Mouse (Mus musculus): ENCODE results near the gene Srsf4. TPM values are rescaled to one million over a fixed set of nuclear protein-coding genes. Genes with fewer than 3 reads are reported as not detected.

Gene Srsf4
- total and polyA plus RNA-seq, 3 experiments: 53.7 to 163 TPM; not detected in 1

GRCm38 (mm10) chr4:131843290-131843743, 30.1 kb upstream of the Srsf4 start, which contains the start of gene Mecr (continued):
- TF ChIP-seq TCF12 (IDR thresholded peaks at IDR 0.05; ENCODE audit: low read depth, low read length) (peak; percentile 60), USF2 (IDR thresholded peaks at IDR 0.05; ENCODE audit: borderline replicate concordance in 1 of 2, insufficient read depth in 1 of 2, low read depth in 1 of 2, low read length in 2 of 2) (no peak), USF1 (IDR thresholded peaks at IDR 0.05; ENCODE audit: low read depth, low read length) (peak; percentile 85), GATA1 (IDR thresholded peaks at IDR 0.05; ENCODE audit: low read depth, low read length) (no peak), JUND (IDR thresholded peaks at IDR 0.05; ENCODE audit: low read depth, low read length) (no peak), MXI1 (IDR thresholded peaks at IDR 0.05; ENCODE audit: low read depth, low read length) (peak; percentile 99), CHD2 (IDR thresholded peaks at IDR 0.05; ENCODE audit: low read length) (no peak), EP300 (IDR thresholded peaks at IDR 0.05; ENCODE audit: low read depth in 1 of 2, low read length in 2 of 2) (no peak), NELFE (IDR thresholded peaks at IDR 0.05; ENCODE audit: low read depth, low read length) (peak; percentile 92), ZC3H11A (IDR thresholded peaks at IDR 0.05; ENCODE audit: low read depth, low read length) (0 out of 2 replicates have a peak, but pooled peaks have one; percentile 20), CTCF (IDR thresholded peaks at IDR 0.05 in 2 of 3, conservative IDR thresholded peaks at IDR 0.05 in 1 of 3; ENCODE audit: control insufficient read depth in 1 of 3, insufficient read depth in 1 of 3, low read depth in 2 of 3, low read length in 3 of 3, poor library complexity in 1 of 3, severe bottlenecking in 1 of 3) (no peak)

GRCm38 (mm10) chr4:131845991-131846778, 27.2 kb upstream of the Srsf4 start:
- DNase-seq (ENCODE audit: low read depth, low spot score): no peak
- Histone ChIP-seq H3K4me1 (ENCODE audit: control insufficient read depth in 1 of 2, insufficient read depth in 2 of 2, low read length in 2 of 2) (peaks cover 0 to 3% of the 10 kb centered on the region in 2 experiments; a peak in 1 of 4 replicates), H3K27me3 (ENCODE audit: control insufficient read depth in 1 of 2, insufficient read depth in 2 of 2, low read length in 2 of 2) (no peaks in the 10 kb centered on the region), H3K36me3 (ENCODE audit: control insufficient read depth in 1 of 2, insufficient read depth in 2 of 2, low read length in 2 of 2) (peaks cover 3 to 5% of the 10 kb centered on the region in 2 experiments; a peak in 1 of 4 replicates), H3K27ac (ENCODE audit: control insufficient read depth, low read depth, low read length) (no peak overlapping the region), H3K9me3 (replicated peaks; ENCODE audit: insufficient read depth, low read length) (no peaks in the 10 kb centered on the region), H3K4me3 (ENCODE audit: control insufficient read depth in 1 of 2, insufficient read depth in 1 of 2, low read depth in 2 of 2, low read length in 2 of 2) (no peak overlapping the region), H3K9ac (ENCODE audit: control insufficient read depth, low read depth, low read length, poor library complexity, severe bottlenecking) (no peak overlapping the region), H3K79me2 (ENCODE audit: control insufficient read depth, insufficient read depth, low read length, poor library complexity) (peaks cover 17% of the 10 kb centered on the region)
- TF ChIP-seq CHD2 (IDR thresholded peaks at IDR 0.05; ENCODE audit: low read length): no peak
- TF ChIP-seq CHD1 (IDR thresholded peaks at IDR 0.05; ENCODE audit: low read depth, low read length): no peak
- no peak for TF ChIP-seq ZNF384 (IDR thresholded peaks at IDR 0.05; ENCODE audit: low read depth, low read length)
- no peak for TF ChIP-seq MYB (IDR thresholded peaks at IDR 0.05; ENCODE audit: low read depth, low read length)
- TF ChIP-seq KAT2A (conservative IDR thresholded peaks at IDR 0.05; ENCODE audit: low read depth, low read length): no peak
- TF ChIP-seq MAX (IDR thresholded peaks at IDR 0.05; ENCODE audit: low read length): no peak

- no peaks in the 10 kb centered on the region for H3K9me3 ChIP-seq (replicated peaks; ENCODE audit: insufficient read depth, low read length)
- H3K36me3 ChIP-seq (ENCODE audit: control insufficient read depth in 1 of 2, insufficient read depth in 2 of 2, low read length in 2 of 2): peaks cover 3 to 5% of the 10 kb centered on the region in 2 experiments; a peak in 1 of 4 replicates
- peaks cover 17% of the 10 kb centered on the region for H3K79me2 ChIP-seq (ENCODE audit: control insufficient read depth, insufficient read depth, low read length, poor library complexity)
- no peak overlapping the region for H3K27ac ChIP-seq (ENCODE audit: control insufficient read depth, low read depth, low read length)
- no peak for DNase-seq (ENCODE audit: low read depth, low spot score)
- H3K9ac ChIP-seq (ENCODE audit: control insufficient read depth, low read depth, low read length, poor library complexity, severe bottlenecking): no peak overlapping the region
- H3K27me3 ChIP-seq (ENCODE audit: control insufficient read depth in 1 of 2, insufficient read depth in 2 of 2, low read length in 2 of 2): no peaks in the 10 kb centered on the region
- H3K4me1 ChIP-seq (ENCODE audit: control insufficient read depth in 1 of 2, insufficient read depth in 2 of 2, low read length in 2 of 2): no peaks in the 10 kb centered on the region; a peak in 1 of 4 replicates
- no peak overlapping the region for H3K4me3 ChIP-seq (ENCODE audit: control insufficient read depth in 1 of 2, insufficient read depth in 1 of 2, low read depth in 2 of 2, low read length in 2 of 2)
- TF ChIP-seq MAFK (IDR thresholded peaks at IDR 0.05; ENCODE audit: borderline replicate concordance, low read depth, low read length): no peak
- TF ChIP-seq ELF1 (IDR thresholded peaks at IDR 0.05; ENCODE audit: low read depth, low read length): no peak
- no peak for TF ChIP-seq RAD21 (IDR thresholded peaks at IDR 0.05; ENCODE audit: low read depth, low read length)
- no peak for TF ChIP-seq EP300 (IDR thresholded peaks at IDR 0.05; ENCODE audit: low read depth in 1 of 2, low read length in 2 of 2)
- no peak for TF ChIP-seq USF1 (IDR thresholded peaks at IDR 0.05; ENCODE audit: low read depth, low read length)
- no peak for TF ChIP-seq POLR2AphosphoS5 (IDR thresholded peaks at IDR 0.05; ENCODE audit: borderline replicate concordance, low read depth, low read length)
- no peak for TF ChIP-seq SIN3A (IDR thresholded peaks at IDR 0.05; ENCODE audit: low read length)
- no peak for TF ChIP-seq GABPA (IDR thresholded peaks at IDR 0.05; ENCODE audit: low read depth, low read length)
- no peak for TF ChIP-seq CTCF (IDR thresholded peaks at IDR 0.05 in 2 of 3, conservative IDR thresholded peaks at IDR 0.05 in 1 of 3; ENCODE audit: control insufficient read depth in 1 of 3, insufficient read depth in 1 of 3, low read depth in 2 of 3, low read length in 3 of 3, poor library complexity in 1 of 3, severe bottlenecking in 1 of 3)
- TF ChIP-seq ZMIZ1 (IDR thresholded peaks at IDR 0.05; ENCODE audit: low read depth, low read length): no peak
- no peak for TF ChIP-seq CHD2 (IDR thresholded peaks at IDR 0.05; ENCODE audit: low read length)
- no peak for TF ChIP-seq MAX (IDR thresholded peaks at IDR 0.05; ENCODE audit: low read length)
- TF ChIP-seq POLR2A (IDR thresholded peaks at IDR 0.05; ENCODE audit: control insufficient read depth in 1 of 2, insufficient read depth in 1 of 2, low read depth in 1 of 2, low read length in 2 of 2, poor library complexity in 1 of 2): no peak
- no peak for TF ChIP-seq UBTF (IDR thresholded peaks at IDR 0.05; ENCODE audit: borderline replicate concordance, insufficient read depth, low read depth, low read length)
- no peak for TF ChIP-seq POLR2AphosphoS2 (IDR thresholded peaks at IDR 0.05; ENCODE audit: low read length)
- TF ChIP-seq SMC3 (IDR thresholded peaks at IDR 0.05; ENCODE audit: low read depth, low read length): no peak
Measured at GRCm38 (mm10) chr4:131848082-131848481, 25.3 kb upstream of the Srsf4 start.
